Mouse (Mus musculus) retina, adult 2 months (tissue): ENCODE results near the gene Tbc1d1.

Source experiments
- DNase-seq: peaks from one replicate; pipeline ENCODE4 v3.0.0-alpha.2; 2012; ENCODE audit warnings: low read depth, low spot score

The Tbc1d1 gene

DNA sequence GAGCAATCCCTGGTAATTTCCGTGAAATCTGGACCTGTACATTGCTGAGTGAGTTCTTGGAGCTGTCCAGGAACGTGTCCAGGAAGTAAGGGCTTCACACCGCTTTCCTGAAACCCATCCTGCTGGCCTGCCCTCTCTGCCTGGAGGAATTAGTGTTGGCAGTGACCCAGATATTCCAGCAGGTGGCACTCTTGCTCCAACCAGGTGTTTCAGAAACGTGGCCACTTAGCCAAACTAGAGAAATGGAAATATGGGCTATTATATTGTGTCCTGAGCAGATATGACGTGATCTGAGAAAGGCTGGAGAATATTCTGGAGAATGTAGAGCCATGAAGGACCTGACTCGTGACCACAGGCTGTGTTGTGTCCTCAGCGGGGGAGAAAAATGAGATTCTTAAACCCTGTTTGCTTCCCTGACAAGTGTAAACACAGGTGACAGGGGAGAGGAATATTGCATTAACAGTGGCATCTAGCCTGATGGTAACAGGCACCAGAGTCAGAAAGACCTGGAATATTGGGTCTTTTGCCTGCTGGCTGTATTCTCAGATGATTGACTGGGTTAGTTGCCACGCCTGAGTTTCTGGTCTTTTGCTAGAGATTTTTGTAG lies 226.4 kb downstream of the Tbc1d1 start:
- peak; percentile 42 for DNase-seq

DNA sequence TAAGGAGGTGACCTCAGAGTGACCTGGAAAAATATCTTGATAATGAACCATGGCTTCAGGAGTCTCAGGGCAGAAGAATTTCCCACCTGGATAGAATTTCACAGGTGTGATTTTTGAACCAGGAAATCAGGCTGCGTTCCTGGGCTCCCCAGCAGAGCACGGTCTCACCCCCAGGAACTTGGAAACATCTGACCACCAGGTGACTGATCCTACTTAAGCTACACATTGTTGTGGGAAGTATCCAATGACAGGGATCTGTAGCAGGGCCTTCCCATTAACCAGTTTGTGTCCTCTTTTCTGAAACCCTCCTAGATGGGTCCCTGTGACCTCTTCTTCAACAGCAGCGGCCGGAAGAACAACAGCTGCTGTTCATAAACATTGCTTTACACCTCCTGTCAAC lies 227.1 kb downstream of the Tbc1d1 start:
- DNase-seq: no peak

DNA sequence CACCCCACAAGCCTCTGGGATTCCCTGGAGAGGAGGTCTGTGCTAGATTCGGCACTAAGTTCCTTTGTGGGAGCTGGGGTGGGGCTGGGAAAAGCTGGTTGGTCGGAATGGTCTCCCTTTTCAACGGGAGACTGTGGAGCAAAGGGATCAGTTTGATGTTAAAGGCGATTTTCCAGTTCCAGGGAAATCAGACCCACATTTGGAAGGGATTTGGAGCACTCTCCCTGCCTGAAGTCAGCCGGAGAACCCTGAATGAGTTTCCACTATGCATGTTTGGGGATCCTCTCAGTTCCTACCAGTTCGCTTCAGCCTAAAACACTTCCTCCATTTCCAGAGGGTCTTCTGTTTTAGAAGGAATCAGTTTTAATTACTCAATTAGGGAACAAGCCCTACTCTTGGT lies 228.4 kb downstream of the Tbc1d1 start:
- no peak for DNase-seq

DNA sequence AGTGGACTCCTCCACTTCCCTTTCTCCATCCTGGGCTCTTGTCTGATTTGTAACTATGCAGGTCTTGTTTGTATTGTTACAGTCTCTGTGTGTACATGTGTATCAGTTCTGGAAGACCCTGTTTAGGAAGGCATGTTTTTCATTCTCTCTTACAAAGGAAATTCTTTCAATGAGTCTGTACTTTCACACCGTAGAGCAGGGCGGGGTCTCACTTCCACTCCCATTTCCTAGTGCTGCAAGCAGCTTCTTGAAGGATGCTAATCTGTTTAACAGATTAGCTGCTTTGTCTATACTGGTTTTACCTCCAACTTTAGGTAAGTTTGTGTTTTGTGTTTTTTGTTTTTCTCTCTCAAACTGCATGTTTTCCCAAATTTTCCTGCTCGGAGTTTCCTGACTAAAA lies 230.9 kb downstream of the Tbc1d1 start:
- DNase-seq: no peak

DNA sequence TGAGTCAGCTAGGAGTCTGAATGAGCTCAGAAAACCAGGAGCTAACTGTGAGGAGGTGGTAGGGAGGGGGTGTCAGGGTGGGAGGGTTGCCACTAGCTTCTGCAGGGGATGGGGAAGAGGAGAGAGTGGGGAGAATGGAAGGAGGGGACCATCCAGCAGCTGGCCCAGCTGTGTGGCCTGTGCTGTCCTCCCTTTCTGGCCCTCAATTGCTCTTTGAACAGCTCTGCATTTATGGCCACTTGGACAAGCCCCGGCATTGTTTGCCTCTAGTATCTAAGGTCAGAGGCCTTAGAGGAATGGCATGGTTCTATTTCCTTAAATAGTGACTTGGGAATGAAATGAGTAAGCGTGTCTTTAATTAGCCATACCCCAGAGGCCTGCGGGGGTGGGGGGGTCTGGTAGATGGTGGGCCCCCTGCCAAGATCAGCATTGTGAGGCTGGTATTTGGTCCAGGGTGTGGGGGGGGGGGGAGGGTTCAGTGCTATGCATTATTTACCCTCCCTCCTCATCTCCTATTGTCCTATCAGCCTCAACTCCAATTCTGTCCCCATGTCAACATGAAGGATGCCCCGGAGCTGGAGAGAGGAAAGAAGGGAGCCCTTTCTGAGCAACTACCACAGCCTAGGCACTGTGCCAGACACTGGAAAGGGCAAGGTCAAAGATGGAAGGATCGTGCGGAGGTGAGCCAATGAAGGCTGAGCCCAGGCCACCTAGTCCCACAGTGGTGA lies 233.3 kb downstream of the Tbc1d1 start:
- no peak for DNase-seq

DNA sequence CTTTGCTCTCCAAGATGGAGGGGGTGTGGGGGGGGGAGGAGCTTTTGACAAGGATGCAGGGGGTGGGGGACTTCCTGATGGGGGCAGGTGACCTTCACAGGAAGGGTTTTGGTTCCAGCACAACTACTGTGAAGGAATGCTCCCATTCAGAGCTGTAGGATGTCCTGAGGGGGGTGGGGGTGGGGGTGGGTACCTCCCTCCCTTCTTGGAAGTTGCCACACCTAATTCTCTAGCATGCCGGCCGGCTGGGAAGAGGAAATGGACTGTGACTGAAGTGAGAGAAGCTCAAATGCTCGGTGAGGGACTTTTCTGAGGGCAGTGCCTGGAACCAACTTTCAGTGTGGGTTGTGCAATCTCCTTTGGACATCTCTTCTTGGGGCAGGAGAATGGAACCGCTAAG lies 235.2 kb downstream of the Tbc1d1 start:
- DNase-seq: no peak

DNA sequence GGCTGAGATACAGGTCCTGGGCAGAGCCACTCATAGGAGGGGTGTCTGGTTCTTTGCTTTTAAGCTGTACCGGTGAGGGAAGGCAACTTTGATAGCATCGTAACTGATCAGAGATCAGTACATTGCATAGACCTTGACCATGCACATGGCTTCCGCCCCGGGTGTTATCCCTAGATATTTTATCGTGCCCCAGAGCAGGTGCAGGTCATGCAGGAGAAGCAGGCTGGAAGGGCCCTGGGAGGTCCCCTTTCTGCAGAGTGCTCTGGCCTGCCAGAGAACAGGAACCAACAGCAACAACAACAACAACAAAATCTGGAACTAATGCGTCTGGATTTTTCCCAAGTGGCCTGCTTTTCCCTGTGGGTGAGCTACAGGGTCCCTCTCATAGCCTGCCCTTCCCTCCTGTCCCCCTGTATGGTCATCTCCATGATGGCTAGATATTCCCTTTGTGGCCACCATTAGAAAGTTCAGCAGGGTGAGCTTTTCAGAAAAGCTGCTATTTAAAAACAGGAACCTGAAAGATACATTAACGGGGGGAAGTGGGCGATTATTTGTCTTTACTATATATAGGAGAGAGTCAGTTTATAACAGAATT lies 236.4 kb downstream of the Tbc1d1 start:
- DNase-seq: no peak

DNA sequence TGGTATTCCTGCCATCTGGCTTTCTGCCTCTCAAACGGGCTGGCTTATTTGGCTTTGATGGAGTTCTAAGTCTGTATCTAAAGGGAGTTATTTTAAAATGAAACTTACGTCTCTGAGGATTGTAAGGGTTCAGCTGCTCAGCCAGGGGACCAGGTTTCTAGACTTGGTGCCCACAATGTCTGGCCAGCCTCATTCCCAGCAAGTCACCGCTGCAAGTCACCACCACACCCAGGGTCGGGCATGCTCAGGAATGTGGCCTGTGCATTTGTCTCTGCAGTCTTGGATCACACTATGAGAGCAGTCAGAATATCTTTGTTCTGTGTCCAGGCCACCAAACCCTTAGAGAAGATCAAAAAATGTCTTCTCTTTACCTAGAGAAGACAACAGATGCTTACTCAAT lies 237.4 kb downstream of the Tbc1d1 start:
- DNase-seq: no peak

DNA sequence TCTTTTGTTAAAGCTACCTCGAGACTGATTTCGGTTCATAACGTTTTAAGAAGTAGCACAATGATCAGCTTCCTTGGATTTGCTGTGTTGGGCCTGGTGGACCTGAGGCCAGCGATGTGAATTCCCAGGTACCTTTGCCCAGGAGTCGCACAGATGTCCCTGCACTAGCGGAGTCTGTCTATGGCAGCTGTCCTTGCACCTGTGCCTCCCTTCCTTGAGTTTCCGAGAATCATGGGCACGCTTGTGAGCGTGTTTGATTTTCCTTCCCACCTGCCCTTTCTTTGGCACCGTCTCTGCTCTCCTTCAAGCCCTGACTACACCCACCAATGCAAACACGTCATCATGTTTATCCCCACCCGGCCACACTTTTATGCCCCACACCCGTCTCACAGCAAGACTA lies 242.1 kb downstream of the Tbc1d1 start:
- no peak for DNase-seq

DNA sequence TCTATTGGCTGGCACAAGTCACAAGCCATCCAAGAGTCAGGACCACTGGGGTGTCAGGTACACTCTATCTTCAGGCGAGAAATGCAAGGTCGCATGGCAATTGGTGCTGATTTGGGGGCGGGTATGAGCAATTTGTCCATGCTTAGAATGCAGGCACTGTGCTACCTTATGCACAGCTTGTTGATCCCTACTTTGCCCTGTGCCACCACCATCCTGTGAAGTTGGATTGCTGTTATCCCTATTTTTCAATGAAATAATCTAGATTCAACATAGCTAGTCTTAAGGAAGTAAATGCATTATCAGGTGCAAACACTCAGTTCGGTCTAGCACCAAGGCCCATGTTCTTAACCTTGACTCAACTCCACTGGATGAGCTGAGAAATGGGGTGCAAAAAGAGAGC lies 244.6 kb downstream of the Tbc1d1 start:
- DNase-seq: no peak
